Mouse (Mus musculus): ENCODE results near the gene Slc24a4. TPM values are rescaled to one million over a fixed set of nuclear protein-coding genes. Genes with fewer than 3 reads are reported as not detected.
A peak's percentile ranks its signal among the peaks of the same experiment; 100 is the strongest.

Slc24a4 gene
- polyA plus RNA-seq, 1 experiment from 2014 or later: 1.2 TPM

- Histone ChIP-seq H3K36me3 (peaks cover 6% of the 10 kb centered on the region; the same call in 1 of the 2 replicates), H3K27me3 (no peaks in the 10 kb centered on the region), H3K4me2 (no peak overlapping the region), H3K9me3 (no peaks in the 10 kb centered on the region), H3K4me3 (no peak overlapping the region), H3K27ac (no peak overlapping the region), H3K9ac (no peak overlapping the region), H3K4me1 (peaks cover 45% of the 10 kb centered on the region)
- 87% methylated on average over 2 of the region's 2 CpGs for WGBS
- ATAC-seq (ENCODE audit: insufficient number of reproducible peaks, low FRiP score, low TSS enrichment, low read depth): no peak
Measured at GRCm38 (mm10) chr12:102290662-102291061, 162.1 kb downstream of the Slc24a4 start.

DNA sequence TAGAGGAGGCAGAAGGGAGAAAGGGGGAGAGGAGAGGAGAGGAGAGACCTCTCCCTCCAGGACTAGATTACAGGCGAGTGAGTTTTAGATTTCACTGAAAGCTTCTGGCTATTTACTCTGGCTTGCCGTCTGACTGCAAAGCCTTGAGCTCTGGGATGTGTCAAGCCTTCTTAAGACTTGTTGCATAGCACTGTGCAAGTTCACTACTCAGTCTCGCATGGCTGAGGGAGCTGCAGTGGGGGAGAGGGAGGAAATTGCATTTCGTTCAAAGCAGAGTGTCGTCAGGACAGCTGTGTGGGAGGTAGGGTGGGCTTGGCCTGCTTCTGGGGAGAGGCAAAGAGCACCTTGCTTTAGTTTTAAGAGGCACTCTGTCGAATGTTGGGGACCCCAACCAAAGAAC, 163.2 kb downstream of the Slc24a4 start:
- peaks cover 6% of the 10 kb centered on the region; the same call in 1 of the 2 replicates for H3K36me3 ChIP-seq
- no peak overlapping the region for H3K4me3 ChIP-seq
- no peak for ATAC-seq (ENCODE audit: insufficient number of reproducible peaks, low FRiP score, low TSS enrichment, low read depth)
- no peaks in the 10 kb centered on the region for H3K9me3 ChIP-seq
- H3K27ac ChIP-seq: peak overlapping the region; percentile 57; the same call in 1 of the 2 replicates
- peaks cover 36% of the 10 kb centered on the region for H3K4me1 ChIP-seq
- H3K9ac ChIP-seq: 0 out of 2 replicates have a peak overlapping the region, but pooled peaks have one; percentile 10
- WGBS: 23% methylated on average over 6 of the region's 6 CpGs
- H3K27me3 ChIP-seq: no peaks in the 10 kb centered on the region
- no peak overlapping the region for H3K4me2 ChIP-seq

DNA sequence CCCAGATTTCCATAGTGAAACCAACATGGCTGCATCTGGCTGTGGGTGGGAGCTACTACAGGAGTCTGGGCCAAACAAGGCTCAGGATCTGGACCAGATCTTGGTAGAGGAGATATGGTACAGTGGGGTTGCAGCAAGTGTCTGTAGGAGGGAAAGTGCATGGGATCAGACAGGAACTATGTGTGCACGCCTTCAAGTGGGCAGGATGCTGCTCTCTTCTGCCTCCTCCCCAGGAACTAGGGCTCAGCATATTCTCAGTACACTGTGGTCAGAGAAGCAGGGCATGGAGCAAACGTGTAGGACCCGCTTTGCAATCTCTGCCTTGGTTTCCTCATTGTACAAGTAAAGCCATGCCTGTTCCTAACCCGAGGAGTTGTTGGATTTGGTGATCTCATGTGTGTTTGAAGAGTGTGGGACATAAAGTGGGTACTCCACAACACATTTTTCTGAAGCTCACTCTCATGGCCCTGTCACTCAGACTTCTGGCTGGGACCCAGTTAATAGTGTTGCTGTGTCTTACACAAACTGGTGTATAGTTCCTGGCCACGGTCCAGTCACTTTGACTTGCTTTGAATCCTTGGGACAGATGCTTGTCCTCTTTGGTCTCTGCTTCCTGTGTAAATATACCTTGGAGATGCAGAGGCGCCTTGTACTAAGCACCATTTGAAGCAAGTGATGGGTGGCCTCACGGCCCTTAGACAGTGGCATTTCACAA, 164.1 kb downstream of the Slc24a4 start:
- WGBS: 78% methylated on average over 7 of the region's 7 CpGs
- Histone ChIP-seq H3K27me3 (no peaks in the 10 kb centered on the region), H3K36me3 (peaks cover 6% of the 10 kb centered on the region; the same call in 1 of the 2 replicates), H3K4me1 (peaks cover 26% of the 10 kb centered on the region), H3K9ac (no peak overlapping the region), H3K4me2 (no peak overlapping the region), H3K4me3 (no peak overlapping the region), H3K9me3 (no peaks in the 10 kb centered on the region), H3K27ac (peak overlapping the region; percentile 57; the same call in 1 of the 2 replicates)
- no peak for ATAC-seq (ENCODE audit: insufficient number of reproducible peaks, low FRiP score, low TSS enrichment, low read depth)

DNA sequence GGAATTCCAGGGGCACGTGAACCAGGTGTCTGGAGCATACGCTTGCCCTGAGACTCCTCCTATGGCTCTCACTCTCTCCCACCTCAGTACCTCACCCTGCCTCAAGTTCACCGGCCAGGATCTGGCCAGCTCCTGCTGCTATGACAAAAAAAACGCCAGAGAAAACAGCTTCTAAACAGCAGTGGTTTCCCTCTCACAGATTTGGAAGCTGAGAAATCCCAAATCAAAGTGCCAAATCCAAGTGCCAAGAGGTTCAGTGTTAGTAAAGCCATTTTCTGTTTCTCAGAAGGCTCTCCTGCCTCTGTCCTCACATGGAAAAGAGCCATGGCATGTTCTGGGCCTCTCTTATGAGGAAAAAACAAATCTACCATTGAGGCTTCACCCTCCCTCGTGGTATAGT, 166.1 kb downstream of the Slc24a4 start:
- Histone ChIP-seq H3K4me1 (peaks cover 22% of the 10 kb centered on the region), H3K27me3 (no peaks in the 10 kb centered on the region), H3K36me3 (peaks cover 5% of the 10 kb centered on the region; the same call in 1 of the 2 replicates), H3K27ac (no peak overlapping the region), H3K9ac (no peak overlapping the region), H3K9me3 (no peaks in the 10 kb centered on the region), H3K4me3 (no peak overlapping the region), H3K4me2 (no peak overlapping the region)
- 57% methylated on average over 5 of the region's 5 CpGs for WGBS
- ATAC-seq (ENCODE audit: insufficient number of reproducible peaks, low FRiP score, low TSS enrichment, low read depth): no peak

GRCm38 (mm10) chr12:102295230-102295629, 166.7 kb downstream of the Slc24a4 start:
- Histone ChIP-seq H3K27me3 (no peaks in the 10 kb centered on the region), H3K36me3 (no peaks in the 10 kb centered on the region), H3K4me3 (no peak overlapping the region), H3K4me1 (peaks cover 22% of the 10 kb centered on the region), H3K9me3 (no peaks in the 10 kb centered on the region), H3K9ac (no peak overlapping the region), H3K4me2 (no peak overlapping the region), H3K27ac (no peak overlapping the region)
- ATAC-seq (ENCODE audit: insufficient number of reproducible peaks, low FRiP score, low TSS enrichment, low read depth): no peak
- 74% methylated on average over 7 of the region's 7 CpGs for WGBS

DNA sequence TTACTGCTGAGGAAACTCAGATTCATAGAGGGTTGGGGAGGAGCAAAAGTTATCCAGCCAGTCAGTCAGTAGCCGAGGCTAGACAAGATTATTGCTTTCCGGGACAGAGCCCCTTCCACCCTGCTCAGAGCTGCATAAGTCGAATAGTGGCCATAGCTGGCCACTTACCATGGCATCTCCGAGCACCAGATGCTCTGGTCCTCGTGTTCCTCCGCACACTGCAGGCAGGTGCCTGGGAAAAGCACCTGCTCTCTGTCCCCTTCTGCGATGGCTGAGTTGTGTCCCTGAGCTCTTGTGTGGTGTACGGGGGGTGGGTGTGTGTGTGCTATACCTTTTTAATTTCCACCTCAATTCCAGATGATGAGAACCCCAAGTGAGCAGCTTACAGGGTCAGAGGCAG, 167.1 kb downstream of the Slc24a4 start:
- Histone ChIP-seq H3K4me3 (no peak overlapping the region), H3K27me3 (no peaks in the 10 kb centered on the region), H3K36me3 (no peaks in the 10 kb centered on the region), H3K4me1 (peaks cover 22% of the 10 kb centered on the region), H3K9ac (no peak overlapping the region), H3K4me2 (no peak overlapping the region), H3K9me3 (no peaks in the 10 kb centered on the region), H3K27ac (no peak overlapping the region)
- no peak for ATAC-seq (ENCODE audit: insufficient number of reproducible peaks, low FRiP score, low TSS enrichment, low read depth)
- WGBS: 80% methylated on average over 8 of the region's 8 CpGs

- H3K9me3 ChIP-seq: no peaks in the 10 kb centered on the region
- H3K27ac ChIP-seq: no peak overlapping the region
- H3K9ac ChIP-seq: no peak overlapping the region
- no peaks in the 10 kb centered on the region for H3K27me3 ChIP-seq
- H3K36me3 ChIP-seq: no peaks in the 10 kb centered on the region
- ATAC-seq (ENCODE audit: insufficient number of reproducible peaks, low FRiP score, low TSS enrichment, low read depth): no peak
- no peak overlapping the region for H3K4me2 ChIP-seq
- H3K4me1 ChIP-seq: peaks cover 22% of the 10 kb centered on the region
- H3K4me3 ChIP-seq: no peak overlapping the region
- WGBS: 84% methylated on average over 1 of the region's 1 CpGs
Measured at GRCm38 (mm10) chr12:102296361-102296760, 167.8 kb downstream of the Slc24a4 start.

GRCm38 (mm10) chr12:102296967-102297366, 168.4 kb downstream of the Slc24a4 start:
- H3K9ac ChIP-seq: no peak overlapping the region
- no peaks in the 10 kb centered on the region for H3K9me3 ChIP-seq
- no peak overlapping the region for H3K4me3 ChIP-seq
- no peak overlapping the region for H3K27ac ChIP-seq
- H3K4me2 ChIP-seq: no peak overlapping the region
- peaks cover 20% of the 10 kb centered on the region for H3K4me1 ChIP-seq
- H3K36me3 ChIP-seq: no peaks in the 10 kb centered on the region
- no peak for ATAC-seq (ENCODE audit: insufficient number of reproducible peaks, low FRiP score, low TSS enrichment, low read depth)
- WGBS: 81% methylated on average over 4 of the region's 4 CpGs
- no peaks in the 10 kb centered on the region for H3K27me3 ChIP-seq

GRCm38 (mm10) chr12:102299209-102299608, 170.7 kb downstream of the Slc24a4 start:
- Histone ChIP-seq H3K4me1 (peaks cover 40% of the 10 kb centered on the region), H3K4me3 (no peak overlapping the region), H3K9ac (no peak overlapping the region), H3K4me2 (no peak overlapping the region), H3K27me3 (no peaks in the 10 kb centered on the region), H3K36me3 (no peaks in the 10 kb centered on the region), H3K9me3 (no peaks in the 10 kb centered on the region), H3K27ac (no peak overlapping the region)
- ATAC-seq (ENCODE audit: insufficient number of reproducible peaks, low FRiP score, low TSS enrichment, low read depth): no peak
- WGBS: 57% methylated on average over 5 of the region's 5 CpGs

DNA sequence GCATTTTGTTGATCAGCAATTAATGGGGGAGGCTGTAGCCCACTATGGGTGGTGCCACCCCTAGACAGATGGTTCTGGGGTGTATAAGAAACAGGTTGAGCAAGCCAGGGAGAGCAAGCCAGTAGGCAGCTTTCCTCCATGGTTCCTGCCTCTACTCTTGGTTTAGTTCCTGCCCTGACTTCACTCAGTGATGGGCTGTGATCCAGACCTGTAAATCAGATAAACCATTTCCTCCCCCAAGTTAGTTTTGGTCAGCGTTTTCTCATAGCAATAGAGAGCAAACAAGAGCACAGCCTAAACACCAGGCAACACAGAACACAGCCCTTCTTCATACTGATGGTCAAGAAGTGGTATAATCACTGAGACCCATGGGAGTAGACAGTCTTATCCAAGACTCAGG, 173.1 kb downstream of the Slc24a4 start:
- H3K9me3 ChIP-seq: no peaks in the 10 kb centered on the region
- H3K27ac ChIP-seq: no peak overlapping the region
- no peak overlapping the region for H3K4me2 ChIP-seq
- ATAC-seq (ENCODE audit: insufficient number of reproducible peaks, low FRiP score, low TSS enrichment, low read depth): no peak
- no peaks in the 10 kb centered on the region for H3K27me3 ChIP-seq
- no peaks in the 10 kb centered on the region for H3K36me3 ChIP-seq
- WGBS: 75% methylated on average over 1 of the region's 1 CpGs
- no peak overlapping the region for H3K9ac ChIP-seq
- H3K4me3 ChIP-seq: no peak overlapping the region
- H3K4me1 ChIP-seq: peaks cover 28% of the 10 kb centered on the region

GRCm38 (mm10) chr12:102302322-102302721, 173.8 kb downstream of the Slc24a4 start:
- Histone ChIP-seq H3K27ac (peak overlapping the region; percentile 51), H3K9me3 (no peaks in the 10 kb centered on the region), H3K4me1 (peaks cover 31% of the 10 kb centered on the region), H3K36me3 (no peaks in the 10 kb centered on the region), H3K4me2 (no peak overlapping the region), H3K4me3 (no peak overlapping the region), H3K27me3 (no peaks in the 10 kb centered on the region), H3K9ac (no peak overlapping the region)
- WGBS: 73% methylated on average over 9 of the region's 9 CpGs
- no peak for ATAC-seq (ENCODE audit: insufficient number of reproducible peaks, low FRiP score, low TSS enrichment, low read depth)

DNA sequence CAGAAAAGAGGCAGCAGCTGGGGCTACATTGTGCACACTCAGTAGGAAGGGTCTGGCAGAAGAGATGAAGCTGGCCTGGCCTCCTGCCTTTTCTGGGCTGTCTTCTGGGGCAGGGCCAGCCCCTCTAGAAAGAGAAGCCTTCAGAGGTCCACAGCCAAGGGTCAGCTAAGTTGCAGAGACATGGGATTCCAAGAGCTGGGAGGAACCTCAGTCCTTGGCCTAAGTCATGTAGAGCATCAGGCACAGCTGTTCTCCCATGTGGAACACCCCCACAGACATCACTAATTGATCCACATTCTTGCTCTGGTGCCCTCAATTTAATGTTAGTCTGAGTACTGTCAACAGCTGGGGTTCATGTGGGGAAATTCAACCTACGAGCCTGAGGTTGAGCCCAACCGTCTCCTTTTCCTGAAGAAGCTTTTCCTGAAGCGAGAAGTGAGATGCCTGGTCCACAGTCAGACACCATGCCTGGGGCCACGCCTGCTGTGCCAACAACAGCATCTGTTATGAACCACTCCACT, 174.4 kb downstream of the Slc24a4 start:
- peaks cover 36% of the 10 kb centered on the region for H3K4me1 ChIP-seq
- WGBS: 61% methylated on average over 4 of the region's 4 CpGs
- H3K27me3 ChIP-seq: no peaks in the 10 kb centered on the region
- no peaks in the 10 kb centered on the region for H3K9me3 ChIP-seq
- no peaks in the 10 kb centered on the region for H3K36me3 ChIP-seq
- H3K4me2 ChIP-seq: no peak overlapping the region
- H3K27ac ChIP-seq: peak overlapping the region; percentile 51; the same call in 1 of the 2 replicates
- H3K4me3 ChIP-seq: no peak overlapping the region
- ATAC-seq (ENCODE audit: insufficient number of reproducible peaks, low FRiP score, low TSS enrichment, low read depth): peak; percentile 43; the same call in 1 of the 2 replicates
- no peak overlapping the region for H3K9ac ChIP-seq

Data from limb, embryonic 15.5 days (tissue).